Mouse (Mus musculus): Measurements from ENCODE around the gene Ubc.
"Not testable (repeated sequence)": the region's sequence is repeated elsewhere in the genome, so short reads cannot be mapped to it uniquely, and the experiment has no call there.

Ubc gene

DNA sequence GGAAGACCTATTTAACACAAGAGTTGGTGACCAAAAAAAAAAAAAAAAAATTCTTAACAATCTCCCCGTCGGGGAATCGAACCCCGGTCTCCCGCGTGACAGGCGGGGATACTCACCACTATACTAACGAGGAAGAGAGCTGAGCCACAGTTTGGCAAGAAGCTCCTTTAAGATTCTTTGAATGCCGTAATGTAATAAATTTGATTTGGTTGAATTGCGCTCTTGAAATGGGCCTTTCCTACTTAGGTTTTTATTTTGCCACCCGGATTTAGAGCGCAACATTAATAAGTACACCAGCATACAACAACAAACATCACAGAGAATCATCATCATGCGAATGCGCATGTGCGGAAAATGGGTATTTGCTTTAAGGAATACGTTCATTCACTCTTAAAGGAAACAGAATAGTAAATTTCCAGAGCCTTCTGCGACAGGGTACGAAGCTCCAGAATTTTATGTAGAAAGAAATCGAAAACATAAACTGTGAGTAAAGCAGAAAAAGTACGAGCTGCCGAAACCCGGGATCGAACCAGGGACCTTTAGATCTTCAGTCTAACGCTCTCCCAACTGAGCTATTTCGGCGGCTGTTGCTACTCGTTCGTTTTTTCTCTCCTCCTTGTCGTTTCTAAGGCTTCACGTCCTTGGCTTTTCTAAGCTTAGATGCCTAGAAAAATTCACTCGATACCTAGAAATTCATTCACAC lies 15.7 kb upstream of the Ubc start:
- in situ Hi-C loops (cut with MboI; ENCODE audit: unreplicated experiment in 2 of 2) = loop anchor here (5.0 kb wide), 1 partner anchor 82 kb away; no protein-coding TSS in a partner anchor

- in situ Hi-C loops (cut with MboI; ENCODE audit: unreplicated experiment in 2 of 2) = loop anchor here (5.0 kb wide), 1 partner anchor 82 kb away; no protein-coding TSS in a partner anchor
Measured at GRCm38 (mm10) chr5:125404903-125405545, 15.0 kb upstream of the Ubc start.

DNA sequence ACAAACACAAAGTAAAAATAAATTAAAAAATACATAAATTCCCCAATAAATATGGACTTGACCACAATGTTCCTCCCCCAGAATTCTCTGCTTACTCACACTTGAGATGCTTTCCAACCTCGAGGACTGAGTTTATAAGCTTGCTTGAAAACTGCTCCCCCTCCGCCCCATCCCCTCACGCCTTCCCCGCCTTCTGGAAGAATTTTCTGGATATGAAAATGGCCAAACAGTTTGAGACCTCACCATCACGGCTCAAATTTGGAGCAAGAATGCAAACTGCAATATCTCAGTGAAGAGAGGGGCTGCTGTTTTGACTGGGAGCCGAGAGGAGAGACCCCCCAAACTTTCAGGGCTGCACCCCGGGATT lies 14.5 kb upstream of the Ubc start:
- in situ Hi-C loops (cut with MboI; ENCODE audit: unreplicated experiment in 2 of 2) = no loop called here

DNA sequence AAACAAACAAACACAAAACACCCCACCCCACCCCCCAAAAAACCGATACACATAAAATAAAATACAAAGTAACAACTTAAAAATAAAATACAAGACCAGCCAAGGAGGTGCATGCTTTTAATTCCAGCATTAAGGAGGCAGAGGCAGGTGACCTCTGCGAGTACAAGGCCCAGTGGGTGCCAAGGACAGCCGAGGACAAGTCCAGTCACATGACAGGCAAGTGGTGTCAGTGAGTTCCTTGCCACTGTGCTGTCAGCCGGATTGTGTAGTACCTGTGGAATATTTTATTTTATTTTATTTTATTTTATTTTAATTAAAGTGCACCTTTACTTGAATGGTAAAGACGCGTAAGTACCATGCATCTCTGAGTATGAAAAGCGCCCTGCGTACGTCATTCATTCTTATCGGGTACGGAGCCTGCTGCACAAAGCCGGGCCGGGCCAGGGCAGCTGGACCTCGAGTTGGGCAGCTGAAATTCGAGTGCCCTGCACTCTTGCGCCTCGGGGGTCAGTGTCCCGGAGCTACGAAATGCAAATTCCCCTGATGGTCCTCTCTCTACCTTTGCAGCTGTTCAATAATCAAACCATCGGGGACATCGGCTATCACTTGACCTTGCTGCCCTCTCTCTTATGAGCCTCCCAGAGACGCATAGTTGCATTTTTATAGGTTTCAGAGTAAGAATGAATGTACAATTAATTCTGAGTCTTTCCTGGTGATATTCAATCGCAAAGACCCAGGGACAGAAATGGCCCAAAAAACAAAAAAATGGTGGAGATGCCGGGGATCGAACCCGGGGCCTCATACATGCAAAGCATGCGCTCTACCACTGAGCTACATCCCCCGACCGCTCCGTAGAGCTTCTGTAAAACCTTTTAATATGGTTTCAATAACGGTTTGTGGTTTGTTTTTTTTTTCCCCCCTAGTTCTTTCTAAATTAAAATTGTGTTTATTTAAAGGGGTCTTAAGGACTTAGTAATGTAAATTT lies 13.8 kb upstream of the Ubc start:
- in situ Hi-C loops (cut with MboI; ENCODE audit: unreplicated experiment in 2 of 2) = no loop called here

DNA sequence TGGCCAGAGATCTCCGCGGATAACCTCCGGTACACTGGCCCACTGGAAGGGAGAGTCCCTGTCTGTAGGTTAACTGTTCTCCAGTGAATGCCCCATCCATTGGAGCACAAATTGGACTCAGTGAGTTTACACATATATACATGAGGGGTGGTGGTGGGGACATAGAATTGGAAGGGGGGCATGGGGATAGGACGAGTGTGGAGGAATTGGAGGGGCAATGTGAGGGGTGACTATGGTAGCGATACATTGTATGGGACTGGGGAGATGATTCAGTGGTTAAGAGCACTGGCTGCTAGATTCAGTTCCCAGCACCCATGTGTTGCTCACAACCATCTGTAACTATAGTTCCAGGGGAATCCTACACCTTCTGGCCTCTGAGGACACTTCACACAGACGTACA lies 13.0 kb upstream of the Ubc start:
- in situ Hi-C loops (cut with MboI; ENCODE audit: unreplicated experiment in 2 of 2) = no loop called here

GRCm38 (mm10) chr5:125402476-125402875 lies 12.5 kb upstream of the Ubc start:
- in situ Hi-C loops (cut with MboI; ENCODE audit: unreplicated experiment in 2 of 2) = no loop called here

DNA sequence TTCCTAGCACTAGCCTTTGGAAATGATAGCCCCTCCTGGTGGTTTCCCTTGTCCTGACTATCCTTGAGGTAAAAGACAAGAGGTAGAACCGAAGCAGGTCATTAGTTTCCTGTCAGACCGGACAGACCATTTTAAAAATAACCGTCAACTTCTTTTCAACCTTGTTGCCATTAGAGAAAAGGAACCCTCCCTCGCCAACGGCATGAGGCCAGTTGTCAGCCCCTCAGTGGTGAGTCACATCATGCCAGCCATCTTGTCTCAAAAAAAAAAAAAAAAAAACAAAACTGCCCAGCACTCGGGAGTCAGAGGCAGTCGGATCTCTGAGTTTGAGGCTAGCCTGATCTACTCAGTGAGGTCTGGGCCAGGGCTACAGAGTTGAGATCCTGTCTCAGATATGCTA lies 10.9 kb upstream of the Ubc start:
- in situ Hi-C loops (cut with MboI; ENCODE audit: unreplicated experiment in 2 of 2) = no loop called here

GRCm38 (mm10) chr5:125395008-125395407 lies 5.0 kb upstream of the Ubc start:
- in situ Hi-C loops (cut with MboI; ENCODE audit: unreplicated experiment in 2 of 2) = no loop called here

DNA sequence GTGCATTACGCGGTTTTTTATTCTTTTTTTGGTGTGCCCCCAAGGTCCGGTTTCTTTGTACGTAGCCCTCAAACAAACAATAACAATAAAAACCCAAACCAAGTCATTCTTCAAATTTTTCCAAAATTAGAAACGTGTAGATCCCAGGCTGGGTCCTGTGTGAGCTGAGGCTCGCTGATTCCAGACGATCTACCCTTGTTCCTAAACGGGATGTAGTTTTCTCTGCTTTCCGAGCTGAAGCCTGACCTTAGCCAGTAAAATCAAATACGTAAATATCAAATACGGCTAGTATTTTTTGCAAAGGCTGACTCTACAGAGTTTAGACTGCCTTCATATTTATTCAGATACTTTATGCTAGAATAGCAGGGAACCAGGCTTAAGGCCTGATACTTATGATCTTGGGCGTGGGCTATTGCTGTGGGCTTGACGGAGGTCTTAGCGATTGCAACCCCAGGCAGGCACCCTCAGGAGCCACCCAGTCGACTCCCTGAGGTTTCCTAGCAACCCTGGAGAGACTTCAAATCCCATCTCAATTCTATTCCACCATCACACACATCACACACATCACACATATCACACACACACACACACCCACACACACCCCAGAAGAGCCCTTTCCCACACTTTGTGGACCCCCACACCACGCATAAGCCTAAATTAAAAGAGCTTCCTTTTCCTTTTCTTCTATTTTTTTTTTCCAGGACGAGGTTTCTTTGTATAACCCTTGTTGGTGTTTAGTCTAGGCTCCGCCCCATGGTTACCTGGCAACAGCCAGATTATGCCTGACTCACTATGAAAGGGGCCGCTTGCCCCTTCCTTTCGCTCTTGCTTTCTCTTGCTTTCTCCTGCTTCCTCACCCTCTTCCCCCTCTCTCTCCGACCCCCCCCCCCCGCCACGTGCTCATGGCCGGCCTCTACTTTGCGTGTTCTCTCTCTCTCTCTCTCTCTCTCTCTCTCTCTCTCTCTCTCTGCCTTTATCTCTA lies 3.9 kb upstream of the Ubc start:
- in situ Hi-C loops (cut with MboI; ENCODE audit: unreplicated experiment in 2 of 2) = loop anchor here in 1 of 2 experiments (5.0 kb wide), 1 partner anchor 38 kb away; the partner anchor contains the start of gene Dhx37

GRCm38 (mm10) chr5:125392977-125393621 lies 3.1 kb upstream of the Ubc start:
- in situ Hi-C loops (cut with MboI; ENCODE audit: unreplicated experiment in 2 of 2) = loop anchor here in 1 of 2 experiments (5.0 kb wide), 1 partner anchor 39 kb away; the partner anchor contains the start of gene Dhx37

GRCm38 (mm10) chr5:125392618-125392976 lies 2.6 kb upstream of the Ubc start:
- in situ Hi-C loops (cut with MboI; ENCODE audit: unreplicated experiment in 2 of 2) = loop anchor here in 1 of 2 experiments (5.0 kb wide), 1 partner anchor 40 kb away; the partner anchor contains the start of gene Dhx37

DNA sequence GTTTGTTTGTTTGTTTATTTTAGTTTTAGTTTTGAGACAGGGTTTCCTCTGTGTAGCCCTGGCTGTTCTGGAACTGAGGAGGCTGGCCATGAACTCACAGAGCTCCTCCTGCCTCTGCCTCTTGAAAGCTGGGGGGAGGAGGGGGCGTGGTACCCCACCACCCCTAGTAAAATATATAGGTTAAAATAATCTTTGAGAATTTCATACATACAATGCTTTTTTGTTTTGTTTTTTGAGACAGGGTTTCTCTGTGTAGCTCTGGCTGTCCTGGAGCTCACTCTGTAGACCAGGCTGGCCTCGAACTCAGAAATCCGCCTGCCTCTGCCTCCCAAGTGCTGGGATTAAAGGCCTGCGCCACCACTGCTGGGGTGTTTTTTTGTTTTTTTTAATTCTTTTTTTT lies 2.2 kb upstream of the Ubc start:
- in situ Hi-C loops (cut with MboI; ENCODE audit: unreplicated experiment in 2 of 2) = loop anchor here in 1 of 2 experiments (5.0 kb wide), 1 partner anchor 40 kb away; the partner anchor contains the start of gene Dhx37

DNA sequence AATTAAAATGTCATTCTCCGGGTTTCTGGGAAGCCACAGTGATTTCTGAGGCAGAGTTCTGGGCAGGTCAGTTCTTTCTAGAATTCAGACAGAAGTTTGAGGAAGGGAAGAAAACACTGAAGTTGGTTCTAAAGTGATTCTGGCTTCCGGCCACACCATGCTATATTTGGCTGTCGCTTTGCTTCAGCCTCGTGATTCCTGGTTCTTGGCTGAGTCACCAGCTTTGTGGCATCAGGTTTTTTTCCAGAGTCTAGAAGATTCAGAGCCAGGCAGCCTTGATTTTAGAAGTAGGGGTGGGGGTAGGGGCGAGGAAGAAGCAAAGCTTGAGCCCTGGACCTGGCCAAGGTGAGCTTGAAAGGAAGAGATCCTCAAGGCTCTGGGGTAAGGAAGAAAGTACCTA lies 1.6 kb upstream of the Ubc start:
- in situ Hi-C loops (cut with MboI; ENCODE audit: unreplicated experiment in 2 of 2) = loop anchor here in 1 of 2 experiments (5.0 kb wide), 1 partner anchor 41 kb away; the partner anchor contains the start of gene Dhx37

- in situ Hi-C loops (cut with MboI; ENCODE audit: unreplicated experiment in 2 of 2) = loop anchor here in 1 of 2 experiments (5.0 kb wide), 1 partner anchor 41 kb away; the partner anchor contains the start of gene Dhx37
Measured at GRCm38 (mm10) chr5:125390906-125391477, 990 bp upstream of the Ubc start.

DNA sequence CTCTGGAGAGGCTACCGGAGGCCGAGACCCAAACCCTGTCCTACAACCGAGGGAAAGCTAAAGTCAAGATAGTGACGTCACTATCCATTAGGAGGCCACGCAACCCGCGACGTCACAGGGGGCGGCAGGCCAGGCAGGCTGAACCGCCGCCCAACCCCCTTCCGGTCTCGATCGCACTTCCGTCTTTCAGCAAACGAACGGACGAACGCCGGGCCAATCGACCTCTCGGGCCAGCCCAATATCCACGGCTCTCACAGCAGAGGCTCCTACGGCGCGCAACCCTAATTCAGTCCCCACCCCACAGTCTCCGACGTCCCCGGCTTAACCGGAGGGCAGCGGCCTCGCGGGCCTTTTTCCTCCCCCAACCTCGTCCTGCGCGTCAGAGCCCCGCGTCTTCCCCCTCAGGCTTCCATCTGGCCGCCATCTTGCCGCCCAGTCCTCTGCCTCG lies 847 bp downstream of the Ubc start, which contains the start of gene Gm10382:
TSS of gene Gm10382 (plus strand) at position 192 of the 448 bp plus-strand sequence.
- in situ Hi-C loops (cut with MboI; ENCODE audit: unreplicated experiment in 2 of 2) = no loop called here

DNA sequence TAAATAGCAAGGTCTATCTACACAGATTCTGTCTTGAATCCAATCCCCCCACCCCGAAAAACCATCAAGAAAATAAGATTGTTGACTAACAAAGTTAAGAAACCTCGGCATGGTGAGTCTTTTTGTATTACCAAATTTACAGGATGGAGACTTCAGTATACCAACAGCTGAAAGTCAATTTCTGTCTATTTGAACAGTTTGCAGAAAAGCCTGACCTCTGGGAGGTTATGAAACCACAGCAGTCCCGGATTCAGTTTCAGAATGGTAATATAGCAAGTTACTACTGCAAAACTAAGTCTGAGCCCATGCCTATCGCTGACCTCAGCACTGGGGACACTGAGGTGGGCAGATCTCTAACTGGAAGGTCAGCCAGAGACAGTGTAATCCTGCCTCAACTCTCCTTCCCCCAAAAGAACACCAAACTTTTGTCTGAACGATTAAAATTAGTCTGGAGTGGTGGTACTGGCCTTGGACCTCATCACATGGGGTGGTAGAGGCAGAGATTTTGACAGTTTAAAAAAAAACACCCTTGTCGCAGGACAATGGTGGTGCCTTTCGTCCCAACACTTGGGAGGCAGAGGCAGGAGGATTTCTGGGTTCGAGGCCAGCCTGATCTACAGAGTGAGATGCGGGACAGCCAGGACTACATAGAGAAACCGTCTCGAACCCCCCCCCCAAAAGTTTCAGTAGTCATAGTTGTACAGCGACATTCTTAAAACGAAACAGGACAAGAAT lies 1.5 kb downstream of the Ubc start:
- in situ Hi-C loops (cut with MboI; ENCODE audit: unreplicated experiment in 2 of 2) = no loop called here

GRCm38 (mm10) chr5:125387295-125387694 lies 2.7 kb downstream of the Ubc start:
- in situ Hi-C loops (cut with MboI; ENCODE audit: unreplicated experiment in 2 of 2) = not testable (repeated sequence)
